Mouse (Mus musculus): ENCODE results near the gene Pgpep1l.

DNA sequence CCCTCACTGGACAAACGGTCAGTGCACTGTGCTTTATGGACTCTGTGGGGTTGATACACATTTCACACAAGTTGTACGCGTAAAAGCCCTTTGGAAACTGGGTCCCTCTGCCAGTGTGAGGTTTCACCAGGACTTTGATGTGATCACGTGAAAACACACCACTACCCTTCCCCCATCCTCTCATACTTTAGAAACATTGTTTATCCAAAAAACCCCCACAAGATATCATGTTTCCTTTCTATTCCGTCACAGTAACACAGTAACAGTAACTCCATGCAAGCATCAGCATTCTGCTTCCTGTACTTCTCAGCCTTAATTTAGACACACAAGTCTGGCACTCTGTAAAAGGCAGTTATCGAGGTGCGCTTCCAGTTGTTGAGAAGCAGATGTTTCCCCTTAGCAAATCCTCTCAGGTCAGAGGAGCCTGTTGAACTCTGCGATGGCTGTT lies 21.8 kb upstream of the Pgpep1l start:
- no peak for TF ChIP-seq CTCF (IDR thresholded peaks at IDR 0.05; ENCODE audit: control insufficient read depth, insufficient read depth, insufficient read length)
- TF ChIP-seq MYOD1 (IDR thresholded peaks at IDR 0.05; ENCODE audit: control insufficient read depth, insufficient read length, low read depth): no peak
- no peak for TF ChIP-seq USF1 (IDR thresholded peaks at IDR 0.05; ENCODE audit: low read depth)
- no peak for TF ChIP-seq CEBPB (IDR thresholded peaks at IDR 0.05; ENCODE audit: low read depth)
